Mouse (Mus musculus): ENCODE results near the gene Thbs4.

DNA sequence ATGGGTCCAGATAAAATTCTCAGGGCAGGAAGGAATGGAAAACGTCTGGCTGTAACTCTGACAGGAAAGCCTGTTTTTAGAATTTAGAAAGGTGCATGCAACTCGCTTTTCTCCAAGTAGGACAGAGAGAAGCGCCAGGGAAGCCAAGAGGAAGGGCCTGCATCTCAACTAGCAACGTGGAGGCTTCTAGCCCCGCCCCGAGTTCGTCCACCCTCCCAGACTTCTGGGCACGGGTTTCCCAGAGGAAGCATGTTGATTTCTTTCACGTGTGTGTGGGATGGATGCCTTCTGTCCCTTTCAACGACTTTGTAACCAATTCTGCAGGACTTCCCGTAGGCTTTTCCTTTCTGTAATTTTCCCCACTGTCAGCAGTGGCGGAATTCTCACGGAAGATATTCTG lies 64.8 kb downstream of the Thbs4 start:
- TF ChIP-seq CTCF (IDR thresholded peaks at IDR 0.05; ENCODE audit: control insufficient read depth, insufficient read depth, low read length) (no peak), POLR2A (IDR thresholded peaks at IDR 0.05; ENCODE audit: borderline replicate concordance, control insufficient read depth, low read depth, low read length) (no peak)

All from bone marrow, adult 2 months (tissue).